ENCODE assay signal across 9 mouse cellular contexts in the genomic region with DNA sequence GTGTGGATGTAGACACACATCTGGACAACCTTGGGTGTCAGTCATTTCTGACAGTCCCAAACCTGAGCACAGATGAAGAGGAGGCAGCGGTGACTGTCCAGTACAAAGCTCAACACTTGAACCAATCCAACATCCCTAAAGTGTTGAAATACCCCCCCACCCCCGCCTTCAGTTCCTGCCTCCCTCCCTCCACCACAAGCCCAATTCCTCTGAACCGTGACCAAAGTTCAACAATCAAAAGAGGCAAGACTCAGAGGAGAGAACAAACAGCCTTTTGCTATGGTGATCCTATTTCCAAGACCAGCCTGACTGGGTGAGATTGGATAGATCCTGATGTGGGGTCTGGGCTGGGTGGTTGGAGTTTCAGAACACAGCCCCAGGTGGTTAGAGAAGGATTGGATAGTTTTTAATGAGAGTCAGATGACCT. TPM values are rescaled to one million over a fixed set of nuclear protein-coding genes. Genes with fewer than 3 reads are reported as not detected.
DNase-seq lines count a peak whose midpoint lies in the region; ATAC-seq lines count a peak whose summit lies in the region.
"Had no signal": no experiment of that assay in that cellular context is flagged by ENCODE, and none has a peak within 500 bp of the region (broad histone marks: within the 10 kb centered on the region; RNA-seq: fewer than 3 reads in every experiment).

No protein-coding gene starts in this region.

- no peak overlapping the region for H3K4me3 ChIP-seq in intestine, embryonic 15.5 days (replicated peaks)

- H3K4me2 ChIP-seq in intestine, embryonic 15.5 days (replicated peaks), result no peak overlapping the region; the same call in 1 of the 2 replicates

- no peaks in the 10 kb centered on the region for H3K27me3 ChIP-seq in intestine, embryonic 15.5 days (replicated peaks)
- H3K27me3 ChIP-seq: Patski had no signal

- H3K27ac ChIP-seq in intestine, embryonic 15.5 days, result no peak overlapping the region

- DNase-seq in B cell, adult 2 months, result peak; percentile 13 to 19
- peak; percentile 73 for DNase-seq in embryo, embryonic 9.5 days (ENCODE audit: extremely low spot score)
- DNase-seq in urinary bladder, postnatal 36 days (ENCODE audit: low spot score in 2 of 2), result no peak
- DNase-seq in right cerebral cortex, adult 2 months (ENCODE audit: low spot score in 2 of 2), result no peak
- no peak for DNase-seq in natural killer cell, adult 2 months (ENCODE audit: low spot score in 2 of 2)
- DNase-seq in layer of hippocampus, postnatal 10 days (ENCODE audit: low spot score in 2 of 2), result no peak

- H3K9ac ChIP-seq in intestine, embryonic 15.5 days, result no peak overlapping the region

- peak; percentile 54 for ATAC-seq in intestine, embryonic 15.5 days
- ATAC-seq in megakaryocyte, adult 5-6 weeks (ENCODE audit: poor library complexity, severe bottlenecking), result peak; percentile 51
- ATAC-seq: Patski had no signal

- no peaks in the 10 kb centered on the region for H3K36me3 ChIP-seq in intestine, embryonic 15.5 days

- H3K4me1 ChIP-seq in intestine, embryonic 15.5 days (replicated peaks), result peaks cover 12% of the 10 kb centered on the region

- H3K9me3 ChIP-seq in intestine, embryonic 15.5 days, result no peaks in the 10 kb centered on the region

- WGBS in intestine, embryonic 15.5 days, result 48% methylated on average over 3 of the region's 3 CpGs

RNA-seq across cellular contexts. Expression of a gene that starts 4.5 kb away (rescaled TPM):
- polyA plus RNA-seq in intestine, embryonic 15.5 days (2015; fragmentation: Nextera tagmentation; extraction: Ambion mirVana), result 86.0 TPM in 2 replicates
- total RNA-seq in megakaryocyte, adult 5-6 weeks (2015), result 29.6 and 31.1 TPM in 2 replicates
- 45.9 and 49.7 TPM in 2 replicates for total RNA-seq in megakaryocyte, adult 5-6 weeks (2017)
- 10 to 100 TPM; 74.9 to 77.7 TPM for total RNA-seq in layer of hippocampus, postnatal 10 days (2021)

RNA-seq across cellular contexts. Expression of a gene that starts 41.9 kb away (rescaled TPM):
- 33.9 and 42.3 TPM in 2 replicates for polyA plus RNA-seq in intestine, embryonic 15.5 days (2015; fragmentation: Nextera tagmentation; extraction: Ambion mirVana)
- 3.8 and 8.6 TPM in 2 replicates for total RNA-seq in megakaryocyte, adult 5-6 weeks (2015)
- 1.8 and 3.4 TPM in 2 replicates for total RNA-seq in megakaryocyte, adult 5-6 weeks (2017)
- 10 to 100 TPM; 68.6 to 75.4 TPM for total RNA-seq in layer of hippocampus, postnatal 10 days (2021)

Comparison
In these comparisons a context has a peak if more than half of its experiments do, and no peak if none do; other contexts are left out.
1. DNase-seq: peak in B cell, adult 2 months (2 of 2) and embryo, embryonic 9.5 days (single experiment); none in urinary bladder, postnatal 36 days (0 of 2), right cerebral cortex, adult 2 months (0 of 2), natural killer cell, adult 2 months (0 of 2) and layer of hippocampus, postnatal 10 days (0 of 2).
2. RNA of a gene that starts 41.9 kb away (total RNA-seq): 68.6 to 75.4 TPM in layer of hippocampus, postnatal 10 days; 1.8 to 8.6 TPM in megakaryocyte, adult 5-6 weeks; every median in the first group is over 4 times any median in the second.